Mouse (Mus musculus) MEL (cell line): ENCODE data around the gene Spata32. TPM values are rescaled to one million over a fixed set of nuclear protein-coding genes. Genes with fewer than 3 reads are reported as not detected.

Experiments used
- DNase-seq: peaks from one replicate; pipeline ENCODE4 v3.0.0; 2011; ENCODE audit warnings: low read depth, low spot score
- H3K27ac ChIP-seq: 2 replicates; pipeline ENCODE4 v1.5.1; 2012; ENCODE audit warnings: low read depth, mild to moderate bottlenecking, control low read depth, low read length, moderate library complexity; ENCODE audit not compliant: control insufficient read depth
- H3K27me3 ChIP-seq, 2 experiments: fragments of 150-350 bp in 1 of 2; sonication (generic) in 1 of 2; 2 replicates each; pipeline ENCODE4 v1.6.1; 2012; ENCODE audit warnings: low read length in 2 of 2, mild to moderate bottlenecking in 2 of 2, improper control_type of control experiment in 1 of 2, moderate library complexity in 1 of 2; ENCODE audit not compliant: insufficient read depth in 2 of 2, control insufficient read depth in 1 of 2
- H3K36me3 ChIP-seq, 2 experiments: 2 replicates each; pipeline ENCODE4 v1.6.1; 2012 to 2014; ENCODE audit warnings: low read length in 2 of 2, improper control_type of control experiment in 1 of 2, inconsistent platforms in 1 of 2, mild to moderate bottlenecking in 1 of 2; ENCODE audit not compliant: insufficient read depth in 2 of 2, control insufficient read depth in 1 of 2
- H3K4me1 ChIP-seq, 2 experiments: fragments of 150-350 bp in 1 of 2; sonication (generic) in 1 of 2; 2 replicates each; pipeline ENCODE4 v1.6.1; 2012; ENCODE audit warnings: low read length in 2 of 2, improper control_type of control experiment in 1 of 2, mild to moderate bottlenecking in 1 of 2; ENCODE audit not compliant: insufficient read depth in 2 of 2, control insufficient read depth in 1 of 2
- H3K4me3 ChIP-seq, 2 experiments: fragments of 150-350 bp in 1 of 2; sonication (generic) in 1 of 2; 2 replicates each; pipeline ENCODE4 v1.5.1; 2012; ENCODE audit warnings: low read depth in 2 of 2, low read length in 2 of 2, mild to moderate bottlenecking in 2 of 2, moderate library complexity in 2 of 2, control low read depth in 1 of 2, improper control_type of control experiment in 1 of 2; ENCODE audit not compliant: control insufficient read depth in 1 of 2, insufficient read depth in 1 of 2
- H3K79me2 ChIP-seq: 2 replicates; pipeline ENCODE4 v1.6.1; 2012; ENCODE audit warnings: mild to moderate bottlenecking, low read length, moderate library complexity; ENCODE audit not compliant: control insufficient read depth, poor library complexity, insufficient read depth
- H3K9ac ChIP-seq: 2 replicates; pipeline ENCODE4 v1.6.1; 2012; ENCODE audit warnings: low read depth, mild to moderate bottlenecking, control low read depth, low read length, moderate library complexity; ENCODE audit not compliant: control insufficient read depth, poor library complexity, severe bottlenecking
- H3K9me3 ChIP-seq: fragments of 150-350 bp; sonication (generic); replicated peaks from 2 replicates; pipeline ENCODE4 v1.6.1; 2012; ENCODE audit warnings: mild to moderate bottlenecking, low read length, improper control_type of control experiment, moderate library complexity; ENCODE audit not compliant: insufficient read depth
- ELF1 ChIP-seq: IDR thresholded peaks from 2 replicates; pipeline ENCODE4 v1.6.1; 2014; ENCODE audit warnings: low read depth, mild to moderate bottlenecking, inconsistent platforms, low read length, improper control_type of control experiment, moderate library complexity
- ETS1 ChIP-seq: IDR thresholded peaks from 2 replicates; pipeline ENCODE4 v1.6.1; 2012; ENCODE audit warnings: low read depth, mild to moderate bottlenecking, inconsistent platforms, low read length, improper control_type of control experiment, moderate library complexity
- GABPA ChIP-seq: IDR thresholded peaks from 2 replicates; pipeline ENCODE4 v1.6.1; 2012; ENCODE audit warnings: low read depth, mild to moderate bottlenecking, inconsistent platforms, low read length, improper control_type of control experiment, moderate library complexity
- GATA1 ChIP-seq: IDR thresholded peaks from 2 replicates; pipeline ENCODE4 v1.6.1; 2011; ENCODE audit warnings: low read depth, low read length, improper control_type of control experiment
- JUND ChIP-seq: IDR thresholded peaks from 2 replicates; pipeline ENCODE4 v1.6.1; 2011; ENCODE audit warnings: low read depth, mild to moderate bottlenecking, improper control_type of control experiment, low read length
- MAFK ChIP-seq: IDR thresholded peaks from 2 replicates; pipeline ENCODE4 v1.6.1; 2011; ENCODE audit warnings: low read depth, mild to moderate bottlenecking, low read length, improper control_type of control experiment, borderline replicate concordance
- MAZ ChIP-seq: IDR thresholded peaks from 2 replicates; pipeline ENCODE4 v1.6.1; 2012; ENCODE audit warnings: low read depth, mild to moderate bottlenecking, inconsistent platforms, low read length, improper control_type of control experiment
- MYC ChIP-seq: IDR thresholded peaks from 2 replicates; pipeline ENCODE4 v1.6.1; 2011; ENCODE audit warnings: low read depth, mild to moderate bottlenecking, low read length, improper control_type of control experiment, moderate library complexity
- NELFE ChIP-seq: IDR thresholded peaks from 2 replicates; pipeline ENCODE4 v1.6.1; 2011; ENCODE audit warnings: low read depth, low read length, improper control_type of control experiment
- NRF1 ChIP-seq: IDR thresholded peaks from 2 replicates; pipeline ENCODE4 v1.6.1; 2014; ENCODE audit warnings: low read depth, mild to moderate bottlenecking, inconsistent platforms, low read length, improper control_type of control experiment, moderate library complexity; ENCODE audit not compliant: poor library complexity, insufficient read depth, severe bottlenecking
- POLR2A ChIP-seq, 2 experiments: IDR thresholded peaks; 2 replicates each; pipeline ENCODE4 v1.6.1; 2011 to 2012; ENCODE audit warnings: low read length in 2 of 2, mild to moderate bottlenecking in 2 of 2, control low read depth in 1 of 2, improper control_type of control experiment in 1 of 2, low read depth in 1 of 2, moderate library complexity in 1 of 2; ENCODE audit not compliant: control insufficient read depth in 1 of 2, insufficient read depth in 1 of 2, poor library complexity in 1 of 2
- POLR2AphosphoS2 ChIP-seq: IDR thresholded peaks from 2 replicates; pipeline ENCODE4 v1.6.1; 2011; ENCODE audit warnings: low read length, improper control_type of control experiment
- POLR2AphosphoS5 ChIP-seq: IDR thresholded peaks from 2 replicates; pipeline ENCODE4 v1.6.1; 2012; ENCODE audit warnings: low read depth, borderline replicate concordance, mild to moderate bottlenecking, inconsistent platforms, low read length, moderate library complexity, mixed read lengths
- RAD21 ChIP-seq: IDR thresholded peaks from 2 replicates; pipeline ENCODE4 v1.6.1; 2011; ENCODE audit warnings: mild to moderate bottlenecking, low read depth, low read length, improper control_type of control experiment
- SIN3A ChIP-seq: IDR thresholded peaks from 2 replicates; pipeline ENCODE4 v1.6.1; 2012; ENCODE audit warnings: low read length, improper control_type of control experiment, inconsistent platforms
- SMC3 ChIP-seq: IDR thresholded peaks from 2 replicates; pipeline ENCODE4 v1.6.1; 2011; ENCODE audit warnings: low read depth, low read length, improper control_type of control experiment
- TAL1 ChIP-seq: IDR thresholded peaks from 2 replicates; pipeline ENCODE4 v1.6.1; 2012; ENCODE audit warnings: mild to moderate bottlenecking, inconsistent platforms, low read length, moderate library complexity, mixed read lengths
- TBP ChIP-seq: IDR thresholded peaks from 2 replicates; pipeline ENCODE4 v1.8.0; 2011; ENCODE audit warnings: low read depth, low read length, improper control_type of control experiment
- TCF12 ChIP-seq: IDR thresholded peaks from 2 replicates; pipeline ENCODE4 v1.6.1; 2014; ENCODE audit warnings: low read depth, mild to moderate bottlenecking, inconsistent platforms, low read length, improper control_type of control experiment, moderate library complexity
- ZC3H11A ChIP-seq: IDR thresholded peaks from 2 replicates; pipeline ENCODE4 v1.6.1; 2012; ENCODE audit warnings: low read depth, mild to moderate bottlenecking, inconsistent platforms, low read length, improper control_type of control experiment
- ZKSCAN1 ChIP-seq: IDR thresholded peaks from 2 replicates; pipeline ENCODE4 v1.6.1; 2012; ENCODE audit warnings: low read depth, mild to moderate bottlenecking, inconsistent platforms, low read length, improper control_type of control experiment, moderate library complexity
- ZMIZ1 ChIP-seq: IDR thresholded peaks from 2 replicates; pipeline ENCODE4 v1.6.1; 2012; ENCODE audit warnings: low read depth, mild to moderate bottlenecking, inconsistent platforms, low read length, improper control_type of control experiment, moderate library complexity
- polyA plus RNA-seq, 2 experiments: library from polyadenylated mRNA; stranded (reverse) in 1 of 2; unstranded in 1 of 2; fragments of >175 nt in 1 of 2; fragments of >200 nt in 1 of 2; gene quantifications; 2 replicates each; pipeline versions ENCODE4 v1.2.1 to v1.2.4; 2012; ENCODE audit warnings: low replicate concordance in 2 of 2, low read depth in 1 of 2; ENCODE audit not compliant: insufficient read length in 2 of 2, insufficient read depth in 1 of 2, missing spikeins in 1 of 2
- total RNA-seq: library from RNA; depleted of rRNA; stranded (reverse); fragments of 300-350 nt; gene quantifications from 2 replicates; pipeline ENCODE4 v1.2.3, GENCODE M21; 2012

The Spata32 gene
- total and polyA plus RNA-seq, 3 experiments: not detected

DNA sequence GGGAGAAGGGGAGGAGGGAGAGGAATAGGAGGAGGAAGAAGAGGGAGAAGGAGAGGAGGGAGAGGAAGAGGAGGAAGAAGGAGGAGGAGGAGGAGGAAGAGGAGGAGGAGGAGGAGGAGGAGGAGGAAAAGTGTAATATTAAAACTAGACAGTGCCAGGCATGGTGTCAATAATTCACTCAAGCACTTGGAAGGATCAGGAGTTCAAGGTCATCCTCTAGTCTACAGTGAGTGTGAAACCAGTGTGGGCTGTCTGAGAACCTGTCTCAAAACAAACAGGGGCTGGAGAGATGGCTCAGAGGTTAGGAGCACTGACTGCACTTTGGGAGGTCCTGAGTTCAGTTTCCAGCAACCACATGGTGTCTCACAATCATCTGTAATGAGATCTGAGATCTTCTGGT is 15.9 kb downstream of the Spata32 start:
- H3K27ac ChIP-seq: no peak overlapping the region

DNA sequence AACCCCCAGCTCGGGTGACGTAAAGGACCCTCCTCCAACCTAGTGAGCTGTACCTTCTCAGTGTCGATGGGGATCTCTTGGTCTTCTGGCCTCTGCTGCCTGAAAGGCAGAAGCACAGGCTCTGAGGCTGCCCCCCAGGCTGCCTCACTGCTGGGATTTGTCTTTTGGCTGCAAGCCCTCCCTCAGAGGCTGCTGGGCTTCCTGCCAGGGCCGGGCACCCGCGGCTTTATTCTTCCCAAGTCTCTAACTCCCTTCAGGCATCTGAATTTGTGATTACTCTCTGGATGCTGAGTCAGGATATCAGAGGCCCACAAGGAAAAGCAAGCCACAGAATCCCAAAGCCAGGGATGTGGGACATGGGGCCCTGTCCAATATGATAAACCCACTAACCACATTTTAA is 16.6 kb downstream of the Spata32 start:
- Histone ChIP-seq H3K9ac (no peak overlapping the region), H3K9me3 (no peaks in the 10 kb centered on the region), H3K79me2 (no peaks in the 10 kb centered on the region), H3K27me3 (peaks cover 0 to 3% of the 10 kb centered on the region in 2 experiments; a peak in 2 of 4 replicates), H3K36me3 (no peaks in the 10 kb centered on the region), H3K4me1 (no peaks in the 10 kb centered on the region), H3K4me3 (no peak overlapping the region), H3K27ac (no peak overlapping the region)
- TF ChIP-seq TCF12 (no peak), NELFE (no peak), SIN3A (no peak), GATA1 (no peak), MYC (no peak), TAL1 (no peak), ZKSCAN1 (no peak), ZMIZ1 (no peak), ETS1 (no peak), MAZ (no peak), MAFK (no peak), POLR2A (IDR thresholded peaks at IDR 0.05; ENCODE audit: control insufficient read depth in 1 of 2, insufficient read depth in 1 of 2, low read depth in 1 of 2, low read length in 2 of 2, poor library complexity in 1 of 2) (no peak), SMC3 (no peak), NRF1 (no peak)
- DNase-seq: no peak

More for the DNA sequence above, 15.9 kb downstream of the Spata32 start:
- Histone ChIP-seq H3K9me3 (no peaks in the 10 kb centered on the region), H3K27me3 (peaks cover 0 to 3% of the 10 kb centered on the region in 2 experiments; a peak in 2 of 4 replicates), H3K4me1 (no peaks in the 10 kb centered on the region), H3K36me3 (no peaks in the 10 kb centered on the region), H3K4me3 (no peak overlapping the region), H3K79me2 (no peaks in the 10 kb centered on the region), H3K9ac (no peak overlapping the region)
- no peak for TF ChIP-seq ELF1
- TF ChIP-seq TBP: no peak
- no peak for TF ChIP-seq ETS1
- TF ChIP-seq RAD21: no peak
- TF ChIP-seq MYC: no peak
- no peak for TF ChIP-seq GABPA
- no peak for TF ChIP-seq TCF12
- TF ChIP-seq TAL1: no peak
- TF ChIP-seq NRF1: no peak
- TF ChIP-seq ZC3H11A: no peak
- TF ChIP-seq POLR2AphosphoS5: no peak
- no peak for TF ChIP-seq JUND
- no peak for TF ChIP-seq POLR2AphosphoS2
- DNase-seq: no peak
